Mouse (Mus musculus): ENCODE measurements around the gene Grasp. TPM values are rescaled to one million over a fixed set of nuclear protein-coding genes. Genes with fewer than 3 reads are reported as not detected.

Gene Grasp
- polyA plus RNA-seq, 1 experiment from 2014 or later: 15.1 TPM

DNA sequence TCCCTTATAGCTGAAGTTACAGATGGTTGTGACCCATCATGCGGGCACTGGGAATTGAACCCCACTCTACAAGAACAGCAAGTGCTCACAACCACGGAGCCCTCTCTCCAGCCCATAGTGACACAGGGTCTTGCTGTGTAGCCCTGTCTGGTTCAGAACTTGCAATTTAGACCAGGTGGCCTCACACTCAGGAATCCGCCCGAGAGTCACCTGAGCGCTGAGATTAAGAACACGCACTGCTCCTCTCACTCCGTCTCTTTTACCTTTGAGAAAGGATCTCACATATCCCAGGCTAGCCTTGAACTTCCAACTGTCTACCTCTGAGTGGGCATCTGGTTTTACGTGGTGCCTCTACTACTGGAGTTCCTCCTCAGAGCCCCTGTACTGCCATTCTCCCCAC is 39.7 kb upstream of the Grasp start:
- WGBS: 89% methylated on average over 8 of the region's 8 CpGs
- H3K27ac ChIP-seq (replicated peaks): no peak overlapping the region
- peaks cover 32% of the 10 kb centered on the region for H3K4me1 ChIP-seq
- H3K9ac ChIP-seq: no peak overlapping the region
- 0 out of 2 replicates have a peak, but pooled peaks cover 11% of the 10 kb centered on the region for H3K36me3 ChIP-seq
- H3K27me3 ChIP-seq: no peaks in the 10 kb centered on the region
- no peak overlapping the region for H3K4me3 ChIP-seq (replicated peaks)
- H3K9me3 ChIP-seq (replicated peaks): no peaks in the 10 kb centered on the region
- ATAC-seq (ENCODE audit: insufficient number of reproducible peaks, low FRiP score, low TSS enrichment, low read depth): no peak
- no peak overlapping the region for H3K4me2 ChIP-seq (replicated peaks)

DNA sequence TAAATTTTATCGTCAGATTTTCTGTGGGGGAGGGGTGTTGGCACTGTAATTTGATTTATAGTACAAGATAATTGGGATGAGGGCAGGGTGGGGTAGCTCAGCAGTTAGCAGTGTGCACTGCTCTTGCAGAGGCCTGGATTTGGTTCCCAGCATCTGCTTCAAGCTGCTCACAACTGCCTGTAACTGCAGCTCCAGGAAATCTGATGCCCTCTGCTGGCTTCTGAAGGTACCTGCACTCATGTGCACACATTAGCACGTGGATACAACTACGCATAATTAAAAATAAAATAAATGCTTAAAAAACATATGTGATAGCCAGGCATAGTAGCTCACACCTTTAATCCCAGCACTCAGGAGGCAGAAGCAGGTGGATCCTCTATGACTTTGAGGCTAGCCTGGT is 38.4 kb upstream of the Grasp start:
- Histone ChIP-seq H3K4me2 (replicated peaks) (no peak overlapping the region), H3K9me3 (replicated peaks) (no peaks in the 10 kb centered on the region), H3K4me3 (replicated peaks) (no peak overlapping the region), H3K9ac (no peak overlapping the region), H3K36me3 (0 out of 2 replicates have a peak, but pooled peaks cover 11% of the 10 kb centered on the region), H3K4me1 (peaks cover 27% of the 10 kb centered on the region), H3K27ac (replicated peaks) (no peak overlapping the region), H3K27me3 (no peaks in the 10 kb centered on the region)
- 94% methylated on average over 3 of the region's 3 CpGs for WGBS
- ATAC-seq (ENCODE audit: insufficient number of reproducible peaks, low FRiP score, low TSS enrichment, low read depth): no peak

- Histone ChIP-seq H3K4me1 (peaks cover 36% of the 10 kb centered on the region), H3K27me3 (no peaks in the 10 kb centered on the region), H3K9ac (no peak overlapping the region), H3K4me3 (replicated peaks) (no peak overlapping the region), H3K9me3 (replicated peaks) (no peaks in the 10 kb centered on the region), H3K4me2 (replicated peaks) (no peak overlapping the region), H3K36me3 (0 out of 2 replicates have a peak, but pooled peaks cover 11% of the 10 kb centered on the region), H3K27ac (replicated peaks) (no peak overlapping the region)
- 71% methylated on average over 5 of the region's 5 CpGs for WGBS
- ATAC-seq (ENCODE audit: insufficient number of reproducible peaks, low FRiP score, low TSS enrichment, low read depth): no peak
Observed at GRCm38 (mm10) chr15:101187907-101188306, 36.1 kb upstream of the Grasp start.

- Histone ChIP-seq H3K4me2 (replicated peaks) (no peak overlapping the region), H3K27me3 (no peaks in the 10 kb centered on the region), H3K27ac (replicated peaks) (no peak overlapping the region; the same call in 1 of the 2 replicates), H3K4me3 (replicated peaks) (no peak overlapping the region), H3K9ac (no peak overlapping the region), H3K9me3 (replicated peaks) (no peaks in the 10 kb centered on the region), H3K36me3 (peaks cover 23% of the 10 kb centered on the region), H3K4me1 (peaks cover 29% of the 10 kb centered on the region)
- WGBS: 61% methylated on average over 10 of the region's 10 CpGs
- ATAC-seq (ENCODE audit: insufficient number of reproducible peaks, low FRiP score, low TSS enrichment, low read depth): no peak
Observed at GRCm38 (mm10) chr15:101189981-101190761, 33.8 kb upstream of the Grasp start.

GRCm38 (mm10) chr15:101190762-101191150 is 33.2 kb upstream of the Grasp start:
- no peak overlapping the region for H3K9ac ChIP-seq
- no peak for ATAC-seq (ENCODE audit: insufficient number of reproducible peaks, low FRiP score, low TSS enrichment, low read depth)
- no peaks in the 10 kb centered on the region for H3K27me3 ChIP-seq
- peaks cover 24% of the 10 kb centered on the region for H3K36me3 ChIP-seq
- no peaks in the 10 kb centered on the region for H3K9me3 ChIP-seq (replicated peaks)
- 51% methylated on average over 5 of the region's 5 CpGs for WGBS
- H3K4me2 ChIP-seq (replicated peaks): no peak overlapping the region
- H3K27ac ChIP-seq (replicated peaks): 0 out of 2 replicates have a peak overlapping the region, but pooled peaks have one; percentile 1
- H3K4me1 ChIP-seq: peaks cover 29% of the 10 kb centered on the region
- H3K4me3 ChIP-seq (replicated peaks): no peak overlapping the region

- peaks cover 30% of the 10 kb centered on the region for H3K36me3 ChIP-seq
- no peak overlapping the region for H3K9ac ChIP-seq
- no peaks in the 10 kb centered on the region for H3K9me3 ChIP-seq (replicated peaks)
- H3K4me2 ChIP-seq (replicated peaks): no peak overlapping the region
- H3K4me3 ChIP-seq (replicated peaks): no peak overlapping the region
- H3K27me3 ChIP-seq: no peaks in the 10 kb centered on the region
- ATAC-seq (ENCODE audit: insufficient number of reproducible peaks, low FRiP score, low TSS enrichment, low read depth): no peak
- 41% methylated on average over 13 of the region's 13 CpGs for WGBS
- H3K27ac ChIP-seq (replicated peaks): peak overlapping the region; percentile 1; the same call in 1 of the 2 replicates
- H3K4me1 ChIP-seq: peaks cover 29% of the 10 kb centered on the region
Observed at GRCm38 (mm10) chr15:101191459-101192259, 32.3 kb upstream of the Grasp start.

- ATAC-seq (ENCODE audit: insufficient number of reproducible peaks, low FRiP score, low TSS enrichment, low read depth): no peak
- Histone ChIP-seq H3K9ac (no peak overlapping the region), H3K4me2 (replicated peaks) (no peak overlapping the region), H3K9me3 (replicated peaks) (no peaks in the 10 kb centered on the region), H3K36me3 (peaks cover 34% of the 10 kb centered on the region), H3K27ac (replicated peaks) (no peak overlapping the region; the same call in 1 of the 2 replicates), H3K4me3 (replicated peaks) (no peak overlapping the region), H3K27me3 (no peaks in the 10 kb centered on the region), H3K4me1 (peaks cover 29% of the 10 kb centered on the region)
- WGBS: 47% methylated on average over 7 of the region's 7 CpGs
Observed at GRCm38 (mm10) chr15:101192260-101192640, 31.7 kb upstream of the Grasp start.

GRCm38 (mm10) chr15:101192651-101193050 is 31.3 kb upstream of the Grasp start:
- no peak overlapping the region for H3K4me2 ChIP-seq (replicated peaks)
- no peak overlapping the region for H3K4me3 ChIP-seq (replicated peaks)
- peaks cover 38% of the 10 kb centered on the region for H3K36me3 ChIP-seq
- WGBS: 82% methylated on average over 7 of the region's 7 CpGs
- H3K4me1 ChIP-seq: peaks cover 29% of the 10 kb centered on the region
- no peaks in the 10 kb centered on the region for H3K27me3 ChIP-seq
- no peak overlapping the region for H3K9ac ChIP-seq
- no peak overlapping the region for H3K27ac ChIP-seq (replicated peaks)
- ATAC-seq (ENCODE audit: insufficient number of reproducible peaks, low FRiP score, low TSS enrichment, low read depth): no peak
- H3K9me3 ChIP-seq (replicated peaks): no peaks in the 10 kb centered on the region

DNA sequence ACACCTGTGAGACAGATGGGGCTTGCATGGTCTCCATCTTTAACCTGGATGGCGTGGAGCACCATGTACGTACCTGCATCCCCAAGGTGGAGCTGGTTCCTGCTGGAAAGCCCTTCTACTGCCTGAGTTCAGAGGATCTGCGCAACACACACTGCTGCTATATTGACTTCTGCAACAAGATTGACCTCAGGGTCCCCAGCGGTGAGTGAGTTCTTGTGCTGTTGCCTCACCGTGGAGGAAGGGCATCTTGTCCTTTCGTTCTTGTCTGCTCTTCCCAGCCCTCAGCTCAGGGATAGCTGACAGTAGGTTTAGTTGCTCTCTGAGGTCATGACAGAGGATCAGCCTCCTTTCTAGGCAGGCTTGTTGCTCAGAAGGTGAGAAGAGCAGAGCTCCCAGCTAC is 30.0 kb upstream of the Grasp start:
- Histone ChIP-seq H3K9ac (no peak overlapping the region), H3K4me2 (replicated peaks) (no peak overlapping the region), H3K27me3 (no peaks in the 10 kb centered on the region), H3K27ac (replicated peaks) (no peak overlapping the region), H3K9me3 (replicated peaks) (no peaks in the 10 kb centered on the region), H3K36me3 (peaks cover 47% of the 10 kb centered on the region), H3K4me3 (replicated peaks) (no peak overlapping the region), H3K4me1 (peaks cover 29% of the 10 kb centered on the region)
- no peak for ATAC-seq (ENCODE audit: insufficient number of reproducible peaks, low FRiP score, low TSS enrichment, low read depth)
- WGBS: 93% methylated on average over 6 of the region's 6 CpGs

DNA sequence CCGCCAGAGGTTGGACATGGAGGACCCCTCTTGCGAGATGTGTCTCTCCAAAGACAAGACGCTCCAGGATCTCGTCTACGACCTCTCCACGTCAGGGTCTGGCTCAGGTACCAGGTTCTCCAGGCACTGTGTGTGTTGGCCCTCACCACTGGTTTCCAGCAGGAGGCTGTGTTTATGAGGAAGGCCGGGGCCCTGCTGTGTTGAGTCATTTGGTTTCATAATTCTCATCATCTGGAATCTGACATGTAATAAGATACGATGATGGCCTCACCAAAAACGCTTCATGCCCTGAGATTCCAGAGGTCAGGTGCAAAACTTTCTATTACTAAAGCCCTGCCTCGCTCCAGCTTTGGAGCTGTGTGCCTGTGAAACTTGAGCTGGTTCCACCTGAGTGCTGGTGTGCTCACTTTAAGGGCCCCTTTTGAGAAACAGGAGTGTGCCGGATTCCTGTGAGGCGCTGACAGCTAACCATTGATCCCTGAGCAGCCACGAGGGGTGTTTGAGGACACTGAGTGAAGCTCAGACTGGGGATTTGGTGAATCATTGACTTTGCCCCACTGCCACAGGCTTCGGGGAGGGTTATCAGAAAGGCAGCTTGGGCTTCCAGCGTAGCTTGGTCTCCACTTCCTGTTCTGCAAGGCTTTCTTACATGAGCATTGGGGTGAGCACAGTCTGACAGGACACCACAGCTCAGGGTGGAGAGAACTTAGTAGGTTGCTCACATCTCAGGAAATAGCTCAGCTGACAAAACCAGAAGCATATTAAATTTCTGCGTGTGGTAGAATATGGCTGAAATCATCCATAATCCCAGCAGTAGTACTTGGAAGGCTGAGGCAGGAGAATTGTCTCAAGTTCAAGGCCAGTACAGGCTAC is 28.8 kb upstream of the Grasp start:
- no peak for ATAC-seq (ENCODE audit: insufficient number of reproducible peaks, low FRiP score, low TSS enrichment, low read depth)
- Histone ChIP-seq H3K9ac (no peak overlapping the region), H3K4me3 (replicated peaks) (no peak overlapping the region), H3K4me1 (peaks cover 25% of the 10 kb centered on the region), H3K27ac (replicated peaks) (no peak overlapping the region), H3K36me3 (peaks cover 57% of the 10 kb centered on the region), H3K9me3 (replicated peaks) (no peaks in the 10 kb centered on the region), H3K27me3 (no peaks in the 10 kb centered on the region), H3K4me2 (replicated peaks) (no peak overlapping the region)
- WGBS: 82% methylated on average over 16 of the region's 16 CpGs
